Mouse (Mus musculus) forebrain, postnatal 0 days (tissue): ENCODE data around the gene Usp19. TPM values are rescaled to one million over a fixed set of nuclear protein-coding genes. Genes with fewer than 3 reads are reported as not detected.

Source experiments
- ATAC-seq: fragments of 200-750 bp; cut with Nextera tagmentation; 2 replicates; pipeline ENCODE4 v1.8.0; 2017; ENCODE audit warnings: mild to moderate bottlenecking, moderate library complexity
- DNase-seq: peaks from one replicate; pipeline ENCODE4 v3.0.0-alpha.2; 2015
- H3K27ac ChIP-seq: fragments of 300-500 bp; sonication (generic); 2 replicates; pipeline ENCODE4 v1.5.1; 2014; ENCODE audit warnings: low read depth, mild to moderate bottlenecking, antibody characterized with exemption, low read length, moderate library complexity, mixed read lengths
- H3K27me3 ChIP-seq: fragments of 300-500 bp; sonication (generic); 2 replicates; pipeline ENCODE4 v1.6.1; 2014; ENCODE audit warnings: mild to moderate bottlenecking, low read length, mixed read lengths; ENCODE audit not compliant: insufficient read depth
- H3K36me3 ChIP-seq: fragments of 300-500 bp; sonication (generic); 2 replicates; pipeline ENCODE4 v1.6.1; 2014; ENCODE audit warnings: mild to moderate bottlenecking, moderate library complexity; ENCODE audit not compliant: insufficient read depth
- H3K4me1 ChIP-seq: fragments of 300-500 bp; sonication (generic); 2 replicates; pipeline ENCODE4 v1.6.1; 2014; ENCODE audit warnings: antibody characterized with exemption; ENCODE audit not compliant: insufficient read depth
- H3K4me2 ChIP-seq: fragments of 300-500 bp; sonication (generic); 2 replicates; pipeline ENCODE4 v1.6.1; 2014; ENCODE audit warnings: low read depth, mild to moderate bottlenecking, moderate library complexity
- H3K4me3 ChIP-seq: fragments of 300-500 bp; sonication (generic); 2 replicates; pipeline ENCODE4 v1.5.1; 2014; ENCODE audit warnings: low read depth, low read length, mixed read lengths
- H3K9ac ChIP-seq: fragments of 300-500 bp; sonication (generic); 2 replicates; pipeline ENCODE4 v1.6.1; 2014; ENCODE audit warnings: mild to moderate bottlenecking
- H3K9me3 ChIP-seq: fragments of 300-500 bp; sonication (generic); 2 replicates; pipeline ENCODE4 v1.6.1; 2016; ENCODE audit warnings: low read length
- CTCF ChIP-seq: sonication (generic); IDR thresholded peaks from 2 replicates; pipeline ENCODE4 v1.5.1; 2016; ENCODE audit warnings: antibody characterized with exemption, control low read depth, low read depth
- WGBS: fragments of 180-500 bp; shearing (Covaris S2); extraction: QIAGEN DNeasy Blood & Tissue Kit; methylation state at CpG from one replicate; pipeline ENCODE4 v1.1.7; 2014; 5-methylcytosine and 5-hydroxymethylcytosine counted together
- polyA plus RNA-seq: library from polyadenylated mRNA; unstranded; fragments of >200 nt; fragmentation: Nextera tagmentation; extraction: Ambion mirVana; gene quantifications from 2 replicates; pipeline ENCODE4 v1.2.1, GENCODE M21; 2015
- total RNA-seq: library from RNA; depleted of rRNA; stranded (reverse); fragments of >200 nt; gene quantifications from 2 replicates; pipeline ENCODE4 v1.2.3, GENCODE M21; 2014

Gene Usp19
- total and polyA plus RNA-seq, 2 experiments from 2014 or later: 41.5 to 97.0 TPM

- no peaks in the 10 kb centered on the region for H3K9me3 ChIP-seq
- 90% methylated on average over 10 of the region's 10 CpGs for WGBS
- H3K36me3 ChIP-seq: no peaks in the 10 kb centered on the region
- no peak for DNase-seq
- no peak for TF ChIP-seq CTCF
- ATAC-seq: no peak
- no peaks in the 10 kb centered on the region for H3K27me3 ChIP-seq
- no peak overlapping the region for H3K4me3 ChIP-seq
- no peak overlapping the region for H3K27ac ChIP-seq
- H3K4me1 ChIP-seq: peaks cover 12% of the 10 kb centered on the region; the same call in 1 of the 2 replicates
- no peak overlapping the region for H3K4me2 ChIP-seq
- no peak overlapping the region for H3K9ac ChIP-seq
Measured at GRCm38 (mm10) chr9:108456953-108457352, 33.4 kb upstream of the Usp19 start.

- 87% methylated on average over 1 of the region's 1 CpGs for WGBS
- Histone ChIP-seq H3K9me3 (no peaks in the 10 kb centered on the region), H3K4me1 (0 out of 2 replicates have a peak, but pooled peaks cover 8% of the 10 kb centered on the region), H3K27ac (peak overlapping the region; percentile 76; the same call in 1 of the 2 replicates), H3K9ac (peak overlapping the region; percentile 80; the same call in 1 of the 2 replicates), H3K4me2 (peak overlapping the region; percentile 88), H3K27me3 (no peaks in the 10 kb centered on the region), H3K36me3 (peaks cover 21% of the 10 kb centered on the region), H3K4me3 (peak overlapping the region; percentile 79)
- DNase-seq: no peak
- ATAC-seq: no peak
- TF ChIP-seq CTCF: no peak
Measured at GRCm38 (mm10) chr9:108459939-108460318, 30.5 kb upstream of the Usp19 start.

GRCm38 (mm10) chr9:108460319-108461178 lies 29.9 kb upstream of the Usp19 start, which contains the start of gene Ccdc71:
Gene Ccdc71 (plus strand): TSS chr9:108460527.
- peak within 1 kb of the TSS; percentile 80 for H3K9ac ChIP-seq
- H3K4me2 ChIP-seq: peak within 1 kb of the TSS; percentile 88
- H3K27me3 ChIP-seq: no peaks in the 10 kb centered on the region
- peak; percentile 94 for ATAC-seq
- WGBS: 3% methylated on average over 51 of the region's 52 CpGs
- peak within 1 kb of the TSS; percentile 76 for H3K27ac ChIP-seq
- no peaks in the 10 kb centered on the region for H3K9me3 ChIP-seq
- no peak for TF ChIP-seq CTCF
- peaks cover 27% of the 10 kb centered on the region for H3K36me3 ChIP-seq
- H3K4me1 ChIP-seq: 0 out of 2 replicates have a peak, but pooled peaks cover 8% of the 10 kb centered on the region
- peak; percentile 92 for DNase-seq
- H3K4me3 ChIP-seq: peak within 1 kb of the TSS; percentile 79

- peak within 1 kb of the TSS; percentile 80 for H3K9ac ChIP-seq
- no peak for ATAC-seq
- TF ChIP-seq CTCF: no peak
- DNase-seq: no peak
- no peaks in the 10 kb centered on the region for H3K9me3 ChIP-seq
- peak within 1 kb of the TSS; percentile 76 for H3K27ac ChIP-seq
- peak within 1 kb of the TSS; percentile 79 for H3K4me3 ChIP-seq
- 27% methylated on average over 11 of the region's 11 CpGs for WGBS
- 0 out of 2 replicates have a peak, but pooled peaks cover 8% of the 10 kb centered on the region for H3K4me1 ChIP-seq
- peaks cover 32% of the 10 kb centered on the region for H3K36me3 ChIP-seq
- H3K27me3 ChIP-seq: no peaks in the 10 kb centered on the region
- peak within 1 kb of the TSS; percentile 88 for H3K4me2 ChIP-seq
Measured at GRCm38 (mm10) chr9:108461181-108461631, 29.2 kb upstream of the Usp19 start, which contains the start of gene Klhdc8b. Gene Klhdc8b (minus strand): TSS chr9:108461581.

- no peaks in the 10 kb centered on the region for H3K9me3 ChIP-seq
- 93% methylated on average over 5 of the region's 5 CpGs for WGBS
- ATAC-seq (no peak), DNase-seq (no peak)
- H3K27ac ChIP-seq: no peak overlapping the region
- H3K36me3 ChIP-seq: peaks cover 34% of the 10 kb centered on the region
- no peak overlapping the region; the same call in 1 of the 2 replicates for H3K9ac ChIP-seq
- H3K27me3 ChIP-seq: no peaks in the 10 kb centered on the region
- no peak overlapping the region for H3K4me3 ChIP-seq
- H3K4me2 ChIP-seq: peak overlapping the region; percentile 88
- H3K4me1 ChIP-seq: 0 out of 2 replicates have a peak, but pooled peaks cover 8% of the 10 kb centered on the region
- TF ChIP-seq CTCF: no peak
Measured at GRCm38 (mm10) chr9:108461675-108462074, 28.7 kb upstream of the Usp19 start.

- DNase-seq: no peak
- WGBS: 92% methylated on average over 10 of the region's 10 CpGs
- Histone ChIP-seq H3K4me3 (no peak overlapping the region), H3K9ac (no peak overlapping the region), H3K27me3 (no peaks in the 10 kb centered on the region), H3K27ac (no peak overlapping the region), H3K4me2 (no peak overlapping the region), H3K9me3 (no peaks in the 10 kb centered on the region), H3K36me3 (peaks cover 34% of the 10 kb centered on the region), H3K4me1 (0 out of 2 replicates have a peak, but pooled peaks cover 8% of the 10 kb centered on the region)
- no peak for ATAC-seq
- TF ChIP-seq CTCF: no peak
Measured at GRCm38 (mm10) chr9:108462192-108462591, 28.2 kb upstream of the Usp19 start.

GRCm38 (mm10) chr9:108463713-108464112 lies 26.7 kb upstream of the Usp19 start:
- H3K4me2 ChIP-seq: no peak overlapping the region
- WGBS: 96% methylated on average over 9 of the region's 9 CpGs
- no peak for TF ChIP-seq CTCF
- no peak overlapping the region for H3K4me3 ChIP-seq
- 0 out of 2 replicates have a peak, but pooled peaks cover 8% of the 10 kb centered on the region for H3K4me1 ChIP-seq
- H3K36me3 ChIP-seq: peaks cover 37% of the 10 kb centered on the region
- H3K27ac ChIP-seq: no peak overlapping the region
- ATAC-seq (no peak), DNase-seq (no peak)
- no peak overlapping the region for H3K9ac ChIP-seq
- no peaks in the 10 kb centered on the region for H3K9me3 ChIP-seq
- H3K27me3 ChIP-seq: no peaks in the 10 kb centered on the region
